Mouse (Mus musculus): ENCODE results near the gene Dleu7. TPM values are rescaled to one million over a fixed set of nuclear protein-coding genes. Genes with fewer than 3 reads are reported as not detected.
A peak's percentile ranks its signal among the peaks of the same experiment; 100 is the strongest.

The Dleu7 gene
- polyA plus RNA-seq, 1 experiment from 2014 or later: 7.4 TPM

GRCm38 (mm10) chr14:62270698-62271396, 22.0 kb downstream of the Dleu7 start:
- Histone ChIP-seq H3K9ac (no peak overlapping the region), H3K4me1 (replicated peaks) (no peaks in the 10 kb centered on the region), H3K4me2 (no peak overlapping the region), H3K27ac (replicated peaks) (no peak overlapping the region), H3K4me3 (no peak overlapping the region), H3K36me3 (no peaks in the 10 kb centered on the region), H3K27me3 (no peaks in the 10 kb centered on the region), H3K9me3 (no peaks in the 10 kb centered on the region; the same call in 1 of the 2 replicates)
- whole genome bisulfite sequencing: 88% methylated on average over 12 of the region's 12 CpGs
- no peak for ATAC-seq (ENCODE audit: low read depth)

DNA sequence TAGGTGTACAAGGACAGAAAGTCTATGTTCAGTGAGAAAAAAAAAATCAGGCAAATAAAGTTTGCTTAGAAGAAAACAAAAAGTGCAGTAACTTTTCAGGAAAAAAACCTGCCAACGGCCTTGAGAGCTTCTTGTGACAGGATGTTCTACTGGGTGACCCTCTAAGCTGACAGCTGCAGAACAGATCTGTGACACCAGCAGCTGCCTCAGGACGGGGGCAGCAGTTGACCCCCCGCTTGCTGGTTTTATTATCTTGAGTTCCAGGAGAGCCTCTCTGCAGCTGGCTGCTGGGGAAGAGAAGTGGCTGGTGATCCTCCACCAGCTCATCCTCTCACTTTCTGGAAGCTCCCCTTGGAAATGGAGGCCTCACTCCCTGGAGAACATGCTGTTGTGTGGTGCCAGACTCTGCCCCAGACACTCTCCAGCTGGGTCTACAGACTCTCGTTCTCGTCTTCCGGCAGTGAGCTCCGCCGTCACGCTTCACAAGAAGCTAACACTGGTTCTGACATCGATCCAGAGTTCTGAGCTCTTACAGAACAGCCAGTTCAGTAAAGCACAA, 33.8 kb downstream of the Dleu7 start:
- Histone ChIP-seq H3K4me3 (no peak overlapping the region), H3K27ac (replicated peaks) (no peak overlapping the region), H3K4me1 (replicated peaks) (no peaks in the 10 kb centered on the region), H3K9me3 (no peaks in the 10 kb centered on the region), H3K9ac (no peak overlapping the region), H3K36me3 (no peaks in the 10 kb centered on the region), H3K4me2 (no peak overlapping the region), H3K27me3 (no peaks in the 10 kb centered on the region)
- WGBS: 69% methylated on average over 10 of the region's 10 CpGs
- no peak for ATAC-seq (ENCODE audit: low read depth)

DNA sequence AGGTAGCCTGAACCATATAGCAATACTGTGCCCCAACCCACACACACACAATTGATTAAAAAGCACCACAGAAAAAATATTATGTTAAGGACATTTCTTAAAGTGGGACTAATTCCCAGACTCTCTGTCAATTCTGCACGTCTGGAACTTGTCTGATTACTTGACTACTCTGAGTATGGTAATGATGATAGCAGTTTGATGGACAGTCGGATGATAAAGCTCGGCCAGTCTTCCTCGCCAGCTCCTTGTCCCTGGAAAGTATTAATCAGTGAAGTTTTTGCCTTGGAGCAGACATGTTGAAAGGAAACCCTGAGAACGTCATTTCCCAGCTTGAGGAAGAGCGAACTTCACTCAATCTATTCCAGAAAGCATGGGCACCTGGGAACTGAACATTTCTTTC, 34.7 kb downstream of the Dleu7 start:
- Histone ChIP-seq H3K9ac (no peak overlapping the region), H3K4me3 (no peak overlapping the region), H3K27me3 (no peaks in the 10 kb centered on the region), H3K9me3 (no peaks in the 10 kb centered on the region), H3K27ac (replicated peaks) (no peak overlapping the region), H3K36me3 (no peaks in the 10 kb centered on the region), H3K4me1 (replicated peaks) (no peaks in the 10 kb centered on the region), H3K4me2 (no peak overlapping the region)
- ATAC-seq (ENCODE audit: low read depth): no peak
- 84% methylated on average over 6 of the region's 6 CpGs for WGBS

- no peaks in the 10 kb centered on the region for H3K27me3 ChIP-seq
- no peaks in the 10 kb centered on the region for H3K4me1 ChIP-seq (replicated peaks)
- no peaks in the 10 kb centered on the region for H3K9me3 ChIP-seq
- H3K9ac ChIP-seq: no peak overlapping the region
- no peak for ATAC-seq (ENCODE audit: low read depth)
- no peak overlapping the region for H3K27ac ChIP-seq (replicated peaks)
- no peaks in the 10 kb centered on the region for H3K36me3 ChIP-seq
- 87% methylated on average over 5 of the region's 5 CpGs for WGBS
- H3K4me2 ChIP-seq: no peak overlapping the region
- H3K4me3 ChIP-seq: no peak overlapping the region
Measured at GRCm38 (mm10) chr14:62256066-62256465, 36.8 kb downstream of the Dleu7 start.

DNA sequence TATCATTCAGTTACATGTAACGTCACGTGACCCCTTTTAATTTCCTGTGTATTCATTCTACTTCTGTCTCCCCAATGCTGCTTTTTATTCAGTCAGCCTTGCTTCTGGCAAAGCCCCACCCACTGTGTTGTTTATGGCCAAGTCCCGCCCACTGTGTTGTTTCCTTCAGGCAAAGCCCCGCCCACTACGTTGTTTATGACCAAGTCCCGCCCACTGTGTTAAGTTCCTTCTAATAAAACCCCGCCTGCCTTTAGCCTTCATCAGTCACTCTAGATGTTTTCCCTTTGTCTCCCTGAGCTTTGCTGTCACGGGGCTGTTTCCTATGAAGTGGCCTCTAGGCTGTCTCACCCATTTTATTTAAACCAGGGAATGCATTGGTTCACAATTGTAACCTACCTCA, 38.5 kb downstream of the Dleu7 start:
- H3K27ac ChIP-seq (replicated peaks): no peak overlapping the region
- ATAC-seq (ENCODE audit: low read depth): no peak
- 23% methylated on average over 8 of the region's 8 CpGs for whole genome bisulfite sequencing
- H3K9me3 ChIP-seq: no peaks in the 10 kb centered on the region
- H3K4me3 ChIP-seq: no peak overlapping the region
- no peaks in the 10 kb centered on the region for H3K4me1 ChIP-seq (replicated peaks)
- no peak overlapping the region for H3K4me2 ChIP-seq
- no peak overlapping the region for H3K9ac ChIP-seq
- no peaks in the 10 kb centered on the region for H3K27me3 ChIP-seq
- H3K36me3 ChIP-seq: no peaks in the 10 kb centered on the region

DNA sequence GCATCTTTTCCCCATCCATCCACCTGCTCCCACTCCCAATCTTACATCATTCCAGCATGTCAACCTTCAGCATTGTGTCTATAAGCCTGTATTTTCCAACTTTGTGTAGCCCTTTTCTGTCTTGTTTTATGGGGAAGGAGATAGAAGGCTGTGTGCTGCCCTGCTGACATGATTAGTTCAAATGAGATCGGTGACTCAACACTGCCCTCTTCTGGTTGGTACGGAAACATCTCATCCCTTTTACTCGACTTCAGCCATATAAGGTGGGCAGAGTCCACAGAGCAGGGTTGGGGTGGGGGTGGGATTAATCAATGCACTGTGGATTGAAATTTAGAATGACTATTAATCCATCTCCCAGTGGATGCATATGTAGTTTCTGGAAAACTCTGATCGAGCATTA, 40.8 kb downstream of the Dleu7 start:
- Histone ChIP-seq H3K4me3 (no peak overlapping the region), H3K4me2 (no peak overlapping the region), H3K27me3 (no peaks in the 10 kb centered on the region), H3K9ac (no peak overlapping the region), H3K27ac (replicated peaks) (no peak overlapping the region), H3K36me3 (no peaks in the 10 kb centered on the region), H3K4me1 (replicated peaks) (no peaks in the 10 kb centered on the region), H3K9me3 (no peaks in the 10 kb centered on the region)
- WGBS: 9% methylated on average over 4 of the region's 4 CpGs
- peak; percentile 50 for ATAC-seq (ENCODE audit: low read depth)

DNA sequence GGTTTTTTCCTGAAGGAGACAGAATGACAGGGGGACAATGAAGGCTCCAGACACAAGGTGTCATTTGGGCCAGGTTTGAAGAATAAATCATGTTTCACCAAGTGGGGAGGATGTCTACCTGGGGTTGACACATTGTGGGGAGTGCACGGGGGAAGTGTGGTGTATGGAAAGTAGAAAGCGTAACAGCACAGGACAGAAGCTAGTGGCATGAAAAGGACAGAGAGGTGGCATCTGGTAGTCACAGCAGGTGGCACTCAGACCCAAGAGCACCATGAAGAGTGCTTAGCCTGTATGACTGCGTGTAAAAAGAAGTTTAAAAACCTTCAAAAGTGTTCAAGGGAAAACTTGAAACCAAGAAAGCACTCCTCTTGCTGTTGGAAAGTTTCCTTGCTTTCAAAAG, 42.8 kb downstream of the Dleu7 start:
- Histone ChIP-seq H3K9ac (no peak overlapping the region), H3K4me3 (no peak overlapping the region), H3K36me3 (no peaks in the 10 kb centered on the region), H3K4me1 (replicated peaks) (no peaks in the 10 kb centered on the region), H3K9me3 (no peaks in the 10 kb centered on the region), H3K4me2 (no peak overlapping the region), H3K27ac (replicated peaks) (no peak overlapping the region), H3K27me3 (no peaks in the 10 kb centered on the region)
- WGBS: 69% methylated on average over 3 of the region's 3 CpGs
- no peak for ATAC-seq (ENCODE audit: low read depth)

GRCm38 (mm10) chr14:62249251-62249650, 43.6 kb downstream of the Dleu7 start:
- no peaks in the 10 kb centered on the region for H3K9me3 ChIP-seq
- no peak overlapping the region for H3K9ac ChIP-seq
- H3K27me3 ChIP-seq: no peaks in the 10 kb centered on the region
- no peak overlapping the region for H3K4me3 ChIP-seq
- no peaks in the 10 kb centered on the region for H3K36me3 ChIP-seq
- ATAC-seq (ENCODE audit: low read depth): no peak
- H3K4me1 ChIP-seq (replicated peaks): no peaks in the 10 kb centered on the region
- no peak overlapping the region for H3K27ac ChIP-seq (replicated peaks)
- 89% methylated on average over 2 of the region's 2 CpGs for WGBS
- no peak overlapping the region for H3K4me2 ChIP-seq

DNA sequence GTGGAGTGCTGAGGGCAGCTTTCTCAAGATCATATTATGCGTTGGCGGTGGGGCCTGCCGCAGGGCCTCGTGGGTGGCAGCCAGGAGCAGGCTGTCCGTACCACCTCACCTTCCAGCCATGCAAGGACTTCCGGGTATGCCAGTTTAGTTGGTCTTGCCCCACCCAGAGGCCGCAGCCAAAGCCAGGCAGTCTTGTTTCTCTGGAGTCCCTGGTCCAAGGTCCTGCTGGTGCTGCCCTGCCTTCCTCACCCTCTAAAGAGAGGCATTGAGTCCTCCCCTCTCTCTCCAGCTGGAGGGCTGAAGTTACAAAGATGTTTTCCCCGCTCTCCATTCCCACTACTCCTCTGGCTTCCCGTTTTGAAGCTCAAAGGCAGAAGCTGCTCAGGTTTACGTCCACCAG, 44.1 kb downstream of the Dleu7 start:
- ATAC-seq (ENCODE audit: low read depth): no peak
- Histone ChIP-seq H3K4me1 (replicated peaks) (no peaks in the 10 kb centered on the region), H3K4me3 (no peak overlapping the region), H3K9ac (no peak overlapping the region), H3K9me3 (no peaks in the 10 kb centered on the region), H3K36me3 (no peaks in the 10 kb centered on the region), H3K27ac (replicated peaks) (no peak overlapping the region), H3K27me3 (no peaks in the 10 kb centered on the region), H3K4me2 (no peak overlapping the region)
- 88% methylated on average over 10 of the region's 10 CpGs for WGBS

DNA sequence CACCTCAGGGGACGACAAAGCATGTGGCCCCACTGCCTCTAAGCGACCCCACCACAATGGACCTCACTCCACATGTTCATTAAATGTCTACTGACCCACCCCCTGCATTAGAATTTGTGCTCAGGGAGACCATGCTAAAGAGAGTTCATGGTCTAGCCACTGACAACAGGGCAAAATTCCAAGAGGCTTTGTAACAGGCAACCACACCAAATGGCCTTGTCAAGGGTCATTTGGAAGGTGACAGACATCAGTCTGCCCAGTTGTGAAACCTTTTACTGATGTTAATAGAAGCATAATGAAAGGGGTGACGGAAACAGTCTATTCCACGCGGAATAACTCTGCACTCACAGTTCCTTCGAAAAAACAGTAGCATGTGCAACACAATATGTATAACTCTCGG, 44.5 kb downstream of the Dleu7 start:
- Histone ChIP-seq H3K36me3 (no peaks in the 10 kb centered on the region), H3K9ac (no peak overlapping the region), H3K4me3 (no peak overlapping the region), H3K27ac (replicated peaks) (no peak overlapping the region), H3K4me2 (no peak overlapping the region), H3K27me3 (no peaks in the 10 kb centered on the region), H3K4me1 (replicated peaks) (no peaks in the 10 kb centered on the region), H3K9me3 (no peaks in the 10 kb centered on the region)
- 74% methylated on average over 7 of the region's 7 CpGs for WGBS
- no peak for ATAC-seq (ENCODE audit: low read depth)

- H3K36me3 ChIP-seq: no peaks in the 10 kb centered on the region
- WGBS: 24% methylated on average over 4 of the region's 4 CpGs
- H3K4me3 ChIP-seq: no peak overlapping the region
- no peak overlapping the region for H3K27ac ChIP-seq (replicated peaks)
- H3K4me2 ChIP-seq: no peak overlapping the region
- no peaks in the 10 kb centered on the region for H3K4me1 ChIP-seq (replicated peaks)
- no peaks in the 10 kb centered on the region for H3K9me3 ChIP-seq
- H3K9ac ChIP-seq: no peak overlapping the region
- H3K27me3 ChIP-seq: no peaks in the 10 kb centered on the region
- no peak for ATAC-seq (ENCODE audit: low read depth)
Measured at GRCm38 (mm10) chr14:62245557-62245956, 47.3 kb downstream of the Dleu7 start.

DNA sequence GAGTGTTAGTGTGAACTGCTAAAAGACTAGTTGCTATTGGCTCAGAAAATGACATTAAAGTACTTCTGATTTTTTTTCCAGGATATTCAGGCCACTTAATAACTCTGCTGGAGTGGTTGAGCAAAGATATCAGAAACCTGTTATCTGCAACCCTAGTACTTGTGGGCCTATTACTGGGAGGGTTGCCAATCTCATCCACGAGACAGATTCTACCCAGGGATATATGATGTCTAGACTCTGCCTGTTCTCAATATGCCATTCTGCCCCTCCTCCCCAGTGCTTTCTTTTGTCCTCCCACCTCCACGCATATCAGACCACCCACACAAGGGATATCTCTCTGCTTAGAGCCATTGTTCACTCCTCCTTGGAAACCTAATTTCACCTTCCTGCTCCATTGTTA, 49.3 kb downstream of the Dleu7 start:
- Histone ChIP-seq H3K4me3 (no peak overlapping the region), H3K4me1 (replicated peaks) (no peaks in the 10 kb centered on the region), H3K9ac (no peak overlapping the region), H3K36me3 (no peaks in the 10 kb centered on the region), H3K4me2 (no peak overlapping the region), H3K27me3 (no peaks in the 10 kb centered on the region), H3K27ac (replicated peaks) (no peak overlapping the region), H3K9me3 (no peaks in the 10 kb centered on the region)
- WGBS: 78% methylated on average over 2 of the region's 2 CpGs
- no peak for ATAC-seq (ENCODE audit: low read depth)

DNA sequence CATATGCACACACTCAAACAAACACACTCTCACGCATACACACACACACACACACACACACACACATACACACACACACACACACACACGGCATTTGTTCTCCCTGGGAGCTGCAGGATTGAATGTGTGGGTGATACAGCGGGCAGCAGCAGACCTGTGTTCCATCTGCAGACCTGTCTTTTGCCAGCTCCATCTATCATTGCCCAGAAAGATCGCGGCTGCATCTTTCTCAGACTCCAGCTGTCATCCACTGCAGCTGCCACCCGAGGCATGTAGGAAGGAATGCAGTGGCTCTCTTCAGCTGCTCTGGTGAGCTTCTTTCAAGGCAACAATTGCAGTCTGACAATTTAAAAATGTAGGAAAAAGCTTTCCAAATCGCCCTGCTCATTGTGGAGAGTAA, 56.9 kb downstream of the Dleu7 start:
- Histone ChIP-seq H3K27ac (replicated peaks) (peak overlapping the region; percentile 70), H3K36me3 (no peaks in the 10 kb centered on the region), H3K9me3 (no peaks in the 10 kb centered on the region), H3K4me3 (no peak overlapping the region), H3K27me3 (no peaks in the 10 kb centered on the region), H3K9ac (no peak overlapping the region), H3K4me1 (replicated peaks) (peaks cover 6% of the 10 kb centered on the region; the same call in 1 of the 2 replicates), H3K4me2 (no peak overlapping the region)
- no peak; the same call in 1 of the 2 replicates for ATAC-seq (ENCODE audit: low read depth)
- WGBS: 56% methylated on average over 7 of the region's 7 CpGs
